Mouse (Mus musculus): ENCODE data around the gene Gpr25. TPM values are rescaled to one million over a fixed set of nuclear protein-coding genes. Genes with fewer than 3 reads are reported as not detected.
A peak's percentile ranks its signal among the peaks of the same experiment; 100 is the strongest.

The Gpr25 gene
- total and polyA plus RNA-seq, 3 experiments = not detected

GRCm38 (mm10) chr1:136225846-136226245 lies 34.8 kb downstream of the Gpr25 start:
- H3K36me3 ChIP-seq (replicated peaks in 1 of 2; ENCODE audit: control insufficient read depth in 1 of 2, insufficient read depth in 1 of 2, low read length in 1 of 2) = no peaks in the 10 kb centered on the region
- in situ Hi-C loops (cut with MboI; ENCODE audit: low pct_ligation_motif_present, low pct_unique_long_range_greater_than_20kb, low sequenced_read_pairs) (no loop called here), dilution Hi-C loops (cut with MboI; ENCODE audit: extremely low pct_ligation_motif_present, extremely low pct_unique_long_range_greater_than_20kb, low sequenced_read_pairs) (no loop called here)
- H3K27me3 ChIP-seq (replicated peaks) = peaks cover 2% of the 10 kb centered on the region
- H3K9ac ChIP-seq (ENCODE audit: insufficient read depth, low read depth) = no peak overlapping the region
- H3K9me3 ChIP-seq (replicated peaks; ENCODE audit: low read length) = no peaks in the 10 kb centered on the region
- H3K27ac ChIP-seq (ENCODE audit: insufficient read depth, low read depth) = no peak overlapping the region
- TF ChIP-seq SMC3 (IDR thresholded peaks at IDR 0.05; ENCODE audit: low read depth, low read length) (no peak), ETS1 (conservative IDR thresholded peaks at IDR 0.05; ENCODE audit: low read depth, low read length) (no peak), TCF12 (IDR thresholded peaks at IDR 0.05; ENCODE audit: low read depth, low read length) (no peak), NELFE (IDR thresholded peaks at IDR 0.05; ENCODE audit: low read depth, low read length) (no peak), E2F4 (IDR thresholded peaks at IDR 0.05; ENCODE audit: insufficient replicate concordance, low read depth, low read length) (no peak), USF2 (conservative IDR thresholded peaks at IDR 0.05; ENCODE audit: low read depth, low read length) (no peak), UBTF (IDR thresholded peaks at IDR 0.05; ENCODE audit: low read depth, low read length) (no peak), MAX (IDR thresholded peaks at IDR 0.05; ENCODE audit: low read length) (no peak), CHD2 (IDR thresholded peaks at IDR 0.05; ENCODE audit: low read length) (no peak), MAZ (IDR thresholded peaks at IDR 0.05; ENCODE audit: low read depth, low read length) (no peak), RAD21 (IDR thresholded peaks at IDR 0.05; ENCODE audit: low read depth, low read length) (no peak), MEF2A (IDR thresholded peaks at IDR 0.05; ENCODE audit: borderline replicate concordance, low read depth, low read length) (no peak), TBP (conservative IDR thresholded peaks at IDR 0.05; ENCODE audit: low read depth, low read length) (no peak), MYC (IDR thresholded peaks at IDR 0.05; ENCODE audit: low read depth, low read length) (no peak), MXI1 (IDR thresholded peaks at IDR 0.05; ENCODE audit: low read depth, low read length) (no peak), ZNF384 (IDR thresholded peaks at IDR 0.05; ENCODE audit: low read depth, low read length) (no peak), JUN (IDR thresholded peaks at IDR 0.05; ENCODE audit: insufficient read depth, low read depth, low read length) (no peak)
- no peak for DNase-seq (ENCODE audit: extremely low read depth)
- peaks cover 7 to 20% of the 10 kb centered on the region in 2 experiments for H3K4me1 ChIP-seq (ENCODE audit: control insufficient read depth in 1 of 2, insufficient read depth in 2 of 2)
- no peak overlapping the region for H3K4me2 ChIP-seq (ENCODE audit: insufficient read depth, low read depth, poor library complexity, severe bottlenecking)
- no peaks in the 10 kb centered on the region for H3K79me2 ChIP-seq (replicated peaks; ENCODE audit: control insufficient read depth, extremely low read depth, insufficient read depth, poor library complexity, severe bottlenecking)
- H3K4me3 ChIP-seq (replicated peaks in 1 of 3; ENCODE audit: low read depth in 2 of 3, low read length in 2 of 3, poor library complexity in 1 of 3) = no peak overlapping the region

GRCm38 (mm10) chr1:136223758-136224342 lies 36.8 kb downstream of the Gpr25 start:
- dilution Hi-C loops (cut with MboI; ENCODE audit: extremely low pct_ligation_motif_present, extremely low pct_unique_long_range_greater_than_20kb, low sequenced_read_pairs) (no loop called here), in situ Hi-C loops (cut with MboI; ENCODE audit: low pct_ligation_motif_present, low pct_unique_long_range_greater_than_20kb, low sequenced_read_pairs) (no loop called here)
- TF ChIP-seq RCOR1 (conservative IDR thresholded peaks at IDR 0.05; ENCODE audit: low read depth, low read length) (0 out of 2 replicates have a peak, but pooled peaks have one; percentile 34), ZNF384 (IDR thresholded peaks at IDR 0.05; ENCODE audit: low read depth, low read length) (no peak), BHLHE40 (IDR thresholded peaks at IDR 0.05; ENCODE audit: low read depth, low read length) (peak; percentile 83), MYC (IDR thresholded peaks at IDR 0.05; ENCODE audit: low read depth, low read length) (no peak), IRF4 (IDR thresholded peaks at IDR 0.05; ENCODE audit: low read depth, low read length) (peak; percentile 65), EP300 (IDR thresholded peaks at IDR 0.05; ENCODE audit: low read length) (peak; percentile 78), ZMIZ1 (IDR thresholded peaks at IDR 0.05; ENCODE audit: low read depth, low read length) (no peak), ETS1 (conservative IDR thresholded peaks at IDR 0.05; ENCODE audit: low read depth, low read length) (peak; percentile 30; the same call in 1 of the 2 replicates)

More at GRCm38 (mm10) chr1:136223758-136224342, 36.8 kb downstream of the Gpr25 start:
- no peaks in the 10 kb centered on the region for H3K9me3 ChIP-seq (replicated peaks; ENCODE audit: low read length)
- no peaks in the 10 kb centered on the region for H3K36me3 ChIP-seq (replicated peaks in 1 of 2; ENCODE audit: control insufficient read depth in 1 of 2, insufficient read depth in 1 of 2, low read length in 1 of 2)
- H3K4me1 ChIP-seq (ENCODE audit: control insufficient read depth in 1 of 2, insufficient read depth in 2 of 2) = peaks cover 7 to 15% of the 10 kb centered on the region in 2 experiments
- no peaks in the 10 kb centered on the region for H3K79me2 ChIP-seq (replicated peaks; ENCODE audit: control insufficient read depth, extremely low read depth, insufficient read depth, poor library complexity, severe bottlenecking)
- H3K4me2 ChIP-seq (ENCODE audit: insufficient read depth, low read depth, poor library complexity, severe bottlenecking) = no peak overlapping the region
- H3K27me3 ChIP-seq (replicated peaks) = peaks cover 2% of the 10 kb centered on the region
- H3K27ac ChIP-seq (ENCODE audit: insufficient read depth, low read depth) = no peak overlapping the region
- H3K4me3 ChIP-seq (replicated peaks in 1 of 3; ENCODE audit: low read depth in 2 of 3, low read length in 2 of 3, poor library complexity in 1 of 3) = no peak overlapping the region
- peak; percentile 13 for DNase-seq (ENCODE audit: extremely low read depth)
- H3K9ac ChIP-seq (ENCODE audit: insufficient read depth, low read depth) = no peak overlapping the region
